Mouse (Mus musculus) heart, embryonic 14.5 days (tissue): Measurements from ENCODE around the gene Jup. TPM values are rescaled to one million over a fixed set of nuclear protein-coding genes. Genes with fewer than 3 reads are reported as not detected.

Experiments
- ATAC-seq: fragments of 200-750 bp; cut with Nextera tagmentation; 2 replicates; pipeline ENCODE4 v1.8.0; 2017; ENCODE audit warnings: low read depth, moderate TSS enrichment; ENCODE audit not compliant: insufficient number of reproducible peaks, insufficient read depth, low FRiP score
- H3K27ac ChIP-seq, 2 experiments: fragments of 200-500 bp in 1 of 2; fragments of 300-500 bp in 1 of 2; sonication (generic) in 1 of 2; replicated peaks in 1 of 2; 2 replicates each; pipeline ENCODE4 v1.5.1; 2012 to 2014; ENCODE audit warnings: low read depth in 2 of 2, low read length in 2 of 2, control low read depth in 1 of 2, mild to moderate bottlenecking in 1 of 2, mixed read lengths in 1 of 2; ENCODE audit not compliant: control insufficient read depth in 1 of 2, insufficient read depth in 1 of 2
- H3K27me3 ChIP-seq: fragments of 300-500 bp; sonication (generic); 2 replicates; pipeline ENCODE4 v1.6.1; 2014; ENCODE audit warnings: mild to moderate bottlenecking, low read length, control low read depth; ENCODE audit not compliant: control insufficient read depth, insufficient read depth
- H3K36me3 ChIP-seq: fragments of 300-500 bp; sonication (generic); 2 replicates; pipeline ENCODE4 v1.6.1; 2014; ENCODE audit warnings: mild to moderate bottlenecking, control low read depth, low read length, mixed read lengths; ENCODE audit not compliant: control insufficient read depth, insufficient read depth
- H3K4me1 ChIP-seq, 2 experiments: fragments of 200-500 bp in 1 of 2; fragments of 300-500 bp in 1 of 2; sonication (generic) in 1 of 2; 2 replicates each; pipeline ENCODE4 v1.6.1; 2012 to 2014; ENCODE audit warnings: low read length in 2 of 2, control low read depth in 1 of 2, mixed read lengths in 1 of 2; ENCODE audit not compliant: control insufficient read depth in 2 of 2, insufficient read depth in 2 of 2
- H3K4me2 ChIP-seq: fragments of 300-500 bp; sonication (generic); 2 replicates; pipeline ENCODE4 v1.6.1; 2014; ENCODE audit warnings: mild to moderate bottlenecking, low read length
- H3K4me3 ChIP-seq, 2 experiments: fragments of 200-500 bp in 1 of 2; fragments of 300-500 bp in 1 of 2; sonication (generic) in 1 of 2; 2 replicates each; pipeline ENCODE4 v1.5.1; 2012 to 2014; ENCODE audit warnings: low read length in 2 of 2, mild to moderate bottlenecking in 2 of 2, control low read depth in 1 of 2, low read depth in 1 of 2, moderate library complexity in 1 of 2; ENCODE audit not compliant: control insufficient read depth in 1 of 2, insufficient read depth in 1 of 2
- H3K9ac ChIP-seq: fragments of 300-500 bp; sonication (generic); 2 replicates; pipeline ENCODE4 v1.6.1; 2014; ENCODE audit warnings: mild to moderate bottlenecking, low read length
- H3K9me3 ChIP-seq: fragments of 300-500 bp; sonication (generic); 2 replicates; pipeline ENCODE4 v1.6.1; 2016; ENCODE audit warnings: low read length, control low read depth; ENCODE audit not compliant: control insufficient read depth
- WGBS: fragments of 180-500 bp; shearing (Covaris S2); extraction: QIAGEN DNeasy Blood & Tissue Kit; methylation state at CpG from one replicate; pipeline ENCODE4 v1.1.7; 2014; 5-methylcytosine and 5-hydroxymethylcytosine counted together
- polyA plus RNA-seq: library from polyadenylated mRNA; unstranded; fragments of >200 nt; fragmentation: Nextera tagmentation; extraction: Ambion mirVana; gene quantifications from 2 replicates; pipeline ENCODE4 v1.2.1, GENCODE M21; 2014

Jup gene
- polyA plus RNA-seq, 1 experiment from 2014 or later = 118 TPM

DNA sequence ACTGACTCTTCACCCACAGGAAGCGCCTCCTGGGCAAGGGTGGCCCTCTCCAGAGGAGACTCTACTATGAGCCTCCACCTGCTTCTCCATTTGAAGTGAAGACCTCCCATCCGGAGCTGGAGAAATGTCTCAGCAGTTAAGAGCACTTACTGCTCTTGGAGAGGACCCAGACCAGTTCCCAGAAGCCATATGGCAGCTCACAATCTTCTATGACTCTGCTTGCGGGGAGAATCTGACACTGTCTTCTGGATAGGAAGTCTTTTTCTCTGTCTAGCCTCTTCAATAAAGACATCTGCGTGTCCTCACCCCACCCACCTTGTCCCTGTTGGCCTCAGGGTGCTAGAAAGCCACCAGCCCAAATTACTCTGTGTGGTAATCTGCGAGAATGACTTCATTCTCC is 4.6 kb downstream of the Jup start:
- no peaks in the 10 kb centered on the region for H3K9me3 ChIP-seq
- peaks cover 18% of the 10 kb centered on the region; the same call in 1 of the 2 replicates for H3K36me3 ChIP-seq
- H3K27me3 ChIP-seq = no peaks in the 10 kb centered on the region
- no peak overlapping the region for H3K9ac ChIP-seq
- ATAC-seq = no peak
- H3K4me1 ChIP-seq = peaks cover 71 to 81% of the 10 kb centered on the region in 2 experiments
- no peak overlapping the region for H3K4me2 ChIP-seq
- H3K4me3 ChIP-seq = no peak overlapping the region
- WGBS = 78% methylated on average over 5 of the region's 5 CpGs
- H3K27ac ChIP-seq = peak overlapping the region in 1 of 2 experiments; percentile 35; a peak in 1 of 4 replicates

DNA sequence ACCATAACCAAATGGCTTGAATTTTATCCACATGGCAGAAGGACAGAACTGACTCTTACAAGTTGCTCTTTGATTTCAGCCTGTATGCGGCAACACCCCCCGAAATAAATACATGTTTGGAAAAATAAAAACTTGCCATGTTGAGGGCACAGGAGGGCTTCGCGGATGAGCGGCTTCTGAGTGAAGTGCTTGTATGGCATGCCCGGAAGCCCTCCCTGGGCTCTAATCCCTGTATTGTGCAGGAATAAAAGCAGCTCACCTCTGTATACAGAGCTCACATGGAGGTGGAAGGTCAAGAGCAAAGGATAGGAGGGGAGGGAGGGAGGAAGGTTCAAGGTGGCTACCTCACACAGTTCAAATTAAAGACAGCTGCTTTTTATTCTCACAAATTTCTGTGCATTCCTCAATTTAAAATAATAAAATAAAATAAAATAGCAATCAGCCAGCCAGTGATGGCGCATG is 5.6 kb downstream of the Jup start:
- Histone ChIP-seq H3K36me3 (peaks cover 18% of the 10 kb centered on the region; the same call in 1 of the 2 replicates), H3K4me3 (no peak overlapping the region), H3K9ac (no peak overlapping the region), H3K27me3 (no peaks in the 10 kb centered on the region), H3K4me1 (peaks cover 81 to 91% of the 10 kb centered on the region in 2 experiments), H3K9me3 (no peaks in the 10 kb centered on the region), H3K27ac (0 out of 4 replicates have a peak overlapping the region, but pooled peaks of 1 of the 2 experiments have one; percentile 86), H3K4me2 (no peak overlapping the region)
- no peak for ATAC-seq
- 90% methylated on average over 7 of the region's 7 CpGs for WGBS

- H3K4me3 ChIP-seq = no peak overlapping the region
Observed at GRCm38 (mm10) chr11:100391081-100391883, 6.3 kb downstream of the Jup start.

DNA sequence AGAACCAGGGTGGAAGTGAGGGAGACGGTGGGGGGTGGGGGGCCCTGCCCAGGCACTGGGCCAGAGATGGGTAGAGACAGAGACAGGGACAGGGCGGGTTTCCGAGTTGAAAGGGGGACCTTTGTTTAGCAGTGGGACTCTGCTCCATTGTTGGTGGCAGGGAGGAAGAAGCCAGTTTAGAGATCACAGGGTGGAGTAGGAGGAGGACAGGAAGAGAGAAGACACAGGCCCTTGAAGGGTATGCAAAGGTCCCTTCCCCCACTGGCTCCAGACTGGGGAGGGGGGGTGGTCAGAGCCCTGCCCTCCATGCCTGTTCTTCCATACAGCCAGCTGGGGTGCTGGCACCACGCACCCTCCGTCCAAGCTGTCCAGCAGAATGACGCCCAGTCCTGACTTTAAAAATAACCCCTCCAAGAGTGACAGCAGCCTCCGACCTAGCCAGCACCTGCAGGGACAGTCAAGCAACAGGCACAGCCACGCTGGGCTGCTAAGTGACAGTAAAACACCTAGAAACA is 7.6 kb downstream of the Jup start:
- Histone ChIP-seq H3K9ac (peak overlapping the region; percentile 51), H3K27ac (peak overlapping the region; percentile 46 to 86), H3K9me3 (no peaks in the 10 kb centered on the region), H3K4me2 (peak overlapping the region; percentile 43), H3K4me1 (peaks cover 76 to 86% of the 10 kb centered on the region in 2 experiments), H3K27me3 (no peaks in the 10 kb centered on the region), H3K36me3 (peaks cover 32% of the 10 kb centered on the region), H3K4me3 (no peak overlapping the region)
- 0 out of 2 replicates have a peak, but pooled peaks have one; percentile 5 for ATAC-seq
- 11% methylated on average over 8 of the region's 8 CpGs for WGBS

More at GRCm38 (mm10) chr11:100391081-100391883, 6.3 kb downstream of the Jup start:
- peak overlapping the region; percentile 43 for H3K4me2 ChIP-seq
- 0 out of 2 replicates have a peak overlapping the region, but pooled peaks have one; percentile 27 for H3K9ac ChIP-seq
- H3K27me3 ChIP-seq = no peaks in the 10 kb centered on the region
- ATAC-seq = peak; percentile 59
- H3K9me3 ChIP-seq = no peaks in the 10 kb centered on the region
- H3K27ac ChIP-seq = peak overlapping the region; percentile 46 to 86
- peaks cover 86 to 96% of the 10 kb centered on the region in 2 experiments for H3K4me1 ChIP-seq
- H3K36me3 ChIP-seq = peaks cover 19% of the 10 kb centered on the region
- 42% methylated on average over 9 of the region's 9 CpGs for WGBS

DNA sequence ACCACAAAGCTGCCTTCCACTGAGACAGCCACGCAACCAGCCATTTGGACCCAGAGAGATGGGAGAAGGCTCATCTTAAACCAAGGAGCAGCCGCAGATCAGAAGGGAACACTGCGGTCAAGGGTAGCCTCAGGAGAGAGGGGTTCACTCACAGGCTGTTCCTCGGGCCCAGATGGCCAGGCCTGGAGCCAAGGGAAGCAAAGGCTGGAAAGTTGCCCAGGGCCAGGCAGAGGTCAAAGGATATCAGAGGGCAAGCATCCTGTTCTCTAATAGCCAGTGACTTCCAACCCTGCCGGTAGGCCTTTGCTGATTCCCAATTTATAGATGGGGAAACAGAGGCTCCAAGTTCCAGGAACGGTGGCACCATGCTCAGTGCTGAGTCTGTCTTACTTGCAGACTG is 9.0 kb downstream of the Jup start:
- peaks cover 64 to 72% of the 10 kb centered on the region in 2 experiments for H3K4me1 ChIP-seq
- H3K4me3 ChIP-seq = no peak overlapping the region
- peak overlapping the region; percentile 47 to 86 for H3K27ac ChIP-seq
- H3K9ac ChIP-seq = peak overlapping the region; percentile 52
- no peaks in the 10 kb centered on the region for H3K27me3 ChIP-seq
- H3K9me3 ChIP-seq = no peaks in the 10 kb centered on the region
- WGBS = 39% methylated on average over 6 of the region's 6 CpGs
- H3K36me3 ChIP-seq = peaks cover 39% of the 10 kb centered on the region
- no peak for ATAC-seq
- H3K4me2 ChIP-seq = peak overlapping the region; percentile 55

- Histone ChIP-seq H3K4me1 (peaks cover 58 to 64% of the 10 kb centered on the region in 2 experiments), H3K9me3 (no peaks in the 10 kb centered on the region), H3K27ac (peak overlapping the region; percentile 47 to 86), H3K36me3 (peaks cover 42% of the 10 kb centered on the region), H3K9ac (peak overlapping the region; percentile 52), H3K4me3 (no peak overlapping the region), H3K4me2 (peak overlapping the region; percentile 55), H3K27me3 (no peaks in the 10 kb centered on the region)
- 23% methylated on average over 14 of the region's 14 CpGs for WGBS
- peak; percentile 54 for ATAC-seq
Observed at GRCm38 (mm10) chr11:100387589-100388375, 9.8 kb downstream of the Jup start.

DNA sequence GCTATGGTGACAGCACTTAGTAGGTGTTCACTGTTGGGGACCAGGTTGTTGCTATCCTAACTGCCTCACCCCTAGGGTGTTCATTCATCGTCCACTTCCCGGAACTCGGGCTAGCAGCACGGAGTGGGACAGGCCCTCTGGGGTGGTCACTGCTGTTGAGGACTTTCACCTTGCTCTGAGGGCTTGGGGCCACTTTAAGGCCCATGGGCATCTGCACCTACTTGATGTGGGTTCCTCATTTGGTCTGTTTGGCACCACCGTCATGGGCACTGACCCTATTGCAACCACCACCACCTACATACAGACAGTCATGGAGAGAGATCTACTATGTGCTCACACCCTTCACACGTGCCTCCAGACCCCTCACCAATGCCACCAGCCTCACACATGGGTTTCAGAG is 10.5 kb downstream of the Jup start:
- H3K9ac ChIP-seq = peak overlapping the region; percentile 52; the same call in 1 of the 2 replicates
- WGBS = 88% methylated on average over 6 of the region's 6 CpGs
- peaks cover 53 to 58% of the 10 kb centered on the region in 2 experiments for H3K4me1 ChIP-seq
- H3K4me2 ChIP-seq = peak overlapping the region; percentile 55; the same call in 1 of the 2 replicates
- no peaks in the 10 kb centered on the region for H3K9me3 ChIP-seq
- H3K27me3 ChIP-seq = no peaks in the 10 kb centered on the region
- no peak overlapping the region for H3K4me3 ChIP-seq
- H3K27ac ChIP-seq = peak overlapping the region; percentile 34 to 86; a peak in 3 of 4 replicates
- ATAC-seq = no peak
- H3K36me3 ChIP-seq = peaks cover 43% of the 10 kb centered on the region
